Mouse (Mus musculus): ENCODE measurements around the gene Fam102a. TPM values are rescaled to one million over a fixed set of nuclear protein-coding genes. Genes with fewer than 3 reads are reported as not detected.

The Fam102a gene
- total and polyA plus RNA-seq, 3 experiments = 28.7 to 35.0 (median 32.7) TPM

GRCm38 (mm10) chr2:32575586-32576160 lies 40.5 kb downstream of the Fam102a start, which contains the start of gene 9430097D07Rik:
9430097D07Rik (minus strand) TSS chr2:32575684.
- Histone ChIP-seq H3K4me1 (ENCODE audit: insufficient read depth, low read depth, low read length) (peaks cover 23% of the 10 kb centered on the region), H3K27me3 (ENCODE audit: insufficient read depth, low read length) (peaks cover 34% of the 10 kb centered on the region), H3K36me3 (replicated peaks) (peaks cover 46% of the 10 kb centered on the region), H3K9me3 (replicated peaks) (no peaks in the 10 kb centered on the region), H3K4me3 (ENCODE audit: low read depth, low read length) (no peak within 1 kb of the TSS)
- TF ChIP-seq TAL1 (conservative IDR thresholded peaks at IDR 0.05; ENCODE audit: low read depth, low read length) (no peak), CTCF (IDR thresholded peaks at IDR 0.05; ENCODE audit: low read depth, low read length) (no peak), GATA1 (IDR thresholded peaks at IDR 0.05; ENCODE audit: borderline replicate concordance, low read length) (no peak), GATA2 (IDR thresholded peaks at IDR 0.05; ENCODE audit: borderline replicate concordance, low read depth, low read length) (no peak), POLR2AphosphoS5 (IDR thresholded peaks at IDR 0.05; ENCODE audit: insufficient replicate concordance, low read depth, low read length) (no peak)
- DNase-seq (ENCODE audit: low spot score) (no peak), ATAC-seq (ENCODE audit: extremely low read depth, insufficient number of reproducible peaks, low FRiP score, poor library complexity, severe bottlenecking) (no peak)

- no peaks in the 10 kb centered on the region for H3K9me3 ChIP-seq (replicated peaks)
- peaks cover 26% of the 10 kb centered on the region for H3K4me1 ChIP-seq (ENCODE audit: insufficient read depth, low read depth, low read length)
- no peak for TF ChIP-seq GATA1 (IDR thresholded peaks at IDR 0.05; ENCODE audit: borderline replicate concordance, low read length)
- no peak for TF ChIP-seq TAL1 (conservative IDR thresholded peaks at IDR 0.05; ENCODE audit: low read depth, low read length)
- TF ChIP-seq POLR2AphosphoS5 (IDR thresholded peaks at IDR 0.05; ENCODE audit: insufficient replicate concordance, low read depth, low read length) = no peak
- no peak for TF ChIP-seq CTCF (IDR thresholded peaks at IDR 0.05; ENCODE audit: low read depth, low read length)
- no peak for TF ChIP-seq GATA2 (IDR thresholded peaks at IDR 0.05; ENCODE audit: borderline replicate concordance, low read depth, low read length)
- H3K27me3 ChIP-seq (ENCODE audit: insufficient read depth, low read length) = peaks cover 42% of the 10 kb centered on the region
- no peak for ATAC-seq (ENCODE audit: extremely low read depth, insufficient number of reproducible peaks, low FRiP score, poor library complexity, severe bottlenecking)
- DNase-seq (ENCODE audit: low spot score) = no peak
- H3K36me3 ChIP-seq (replicated peaks) = peaks cover 46% of the 10 kb centered on the region
- H3K4me3 ChIP-seq (ENCODE audit: low read depth, low read length) = no peak overlapping the region
These were observed 41.4 kb downstream of the Fam102a start for GRCm38 (mm10) chr2:32576532-32576931.

GRCm38 (mm10) chr2:32578146-32579046 lies 43.3 kb downstream of the Fam102a start:
- TF ChIP-seq POLR2AphosphoS5 (IDR thresholded peaks at IDR 0.05; ENCODE audit: insufficient replicate concordance, low read depth, low read length) (no peak), GATA1 (IDR thresholded peaks at IDR 0.05; ENCODE audit: borderline replicate concordance, low read length) (no peak), GATA2 (IDR thresholded peaks at IDR 0.05; ENCODE audit: borderline replicate concordance, low read depth, low read length) (no peak), TAL1 (conservative IDR thresholded peaks at IDR 0.05; ENCODE audit: low read depth, low read length) (no peak), CTCF (IDR thresholded peaks at IDR 0.05; ENCODE audit: low read depth, low read length) (no peak)
- no peak for ATAC-seq (ENCODE audit: extremely low read depth, insufficient number of reproducible peaks, low FRiP score, poor library complexity, severe bottlenecking)
- H3K27me3 ChIP-seq (ENCODE audit: insufficient read depth, low read length) = peaks cover 52% of the 10 kb centered on the region

GRCm38 (mm10) chr2:32581450-32582095 lies 46.4 kb downstream of the Fam102a start:
- DNase-seq (ENCODE audit: low spot score) (peak; percentile 38), ATAC-seq (ENCODE audit: extremely low read depth, insufficient number of reproducible peaks, low FRiP score, poor library complexity, severe bottlenecking) (no peak)
- H3K4me1 ChIP-seq (ENCODE audit: insufficient read depth, low read depth, low read length) = peaks cover 30% of the 10 kb centered on the region
- no peak overlapping the region for H3K4me3 ChIP-seq (ENCODE audit: low read depth, low read length)
- no peaks in the 10 kb centered on the region for H3K9me3 ChIP-seq (replicated peaks)
- H3K27me3 ChIP-seq (ENCODE audit: insufficient read depth, low read length) = peaks cover 47% of the 10 kb centered on the region
- peaks cover 1% of the 10 kb centered on the region for H3K36me3 ChIP-seq (replicated peaks)
- TF ChIP-seq GATA1 (IDR thresholded peaks at IDR 0.05; ENCODE audit: borderline replicate concordance, low read length) = no peak

More at GRCm38 (mm10) chr2:32578146-32579046, 43.3 kb downstream of the Fam102a start:
- Histone ChIP-seq H3K36me3 (replicated peaks) (peaks cover 28% of the 10 kb centered on the region), H3K4me1 (ENCODE audit: insufficient read depth, low read depth, low read length) (peaks cover 17% of the 10 kb centered on the region), H3K9me3 (replicated peaks) (no peaks in the 10 kb centered on the region), H3K4me3 (ENCODE audit: low read depth, low read length) (no peak overlapping the region)
- DNase-seq (ENCODE audit: low spot score) = no peak

GRCm38 (mm10) chr2:32582830-32583799 lies 48.0 kb downstream of the Fam102a start:
- H3K4me1 ChIP-seq (ENCODE audit: insufficient read depth, low read depth, low read length) = peaks cover 43% of the 10 kb centered on the region
- DNase-seq (ENCODE audit: low spot score) (peak; percentile 69), ATAC-seq (ENCODE audit: extremely low read depth, insufficient number of reproducible peaks, low FRiP score, poor library complexity, severe bottlenecking) (0 out of 2 replicates have a peak, but pooled peaks have one; percentile 38)
- no peaks in the 10 kb centered on the region for H3K36me3 ChIP-seq (replicated peaks)
- peak overlapping the region; percentile 58; the same call in 1 of the 2 replicates for H3K4me3 ChIP-seq (ENCODE audit: low read depth, low read length)
- peaks cover 37% of the 10 kb centered on the region for H3K27me3 ChIP-seq (ENCODE audit: insufficient read depth, low read length)
- no peaks in the 10 kb centered on the region for H3K9me3 ChIP-seq (replicated peaks)
- TF ChIP-seq TAL1 (conservative IDR thresholded peaks at IDR 0.05; ENCODE audit: low read depth, low read length) (no peak), GATA2 (IDR thresholded peaks at IDR 0.05; ENCODE audit: borderline replicate concordance, low read depth, low read length) (no peak), CTCF (IDR thresholded peaks at IDR 0.05; ENCODE audit: low read depth, low read length) (peak; percentile 98), POLR2AphosphoS5 (IDR thresholded peaks at IDR 0.05; ENCODE audit: insufficient replicate concordance, low read depth, low read length) (no peak)

All from G1E (cell line).